16 mouse cellular contexts compared by ENCODE assay signal in the genomic region with DNA sequence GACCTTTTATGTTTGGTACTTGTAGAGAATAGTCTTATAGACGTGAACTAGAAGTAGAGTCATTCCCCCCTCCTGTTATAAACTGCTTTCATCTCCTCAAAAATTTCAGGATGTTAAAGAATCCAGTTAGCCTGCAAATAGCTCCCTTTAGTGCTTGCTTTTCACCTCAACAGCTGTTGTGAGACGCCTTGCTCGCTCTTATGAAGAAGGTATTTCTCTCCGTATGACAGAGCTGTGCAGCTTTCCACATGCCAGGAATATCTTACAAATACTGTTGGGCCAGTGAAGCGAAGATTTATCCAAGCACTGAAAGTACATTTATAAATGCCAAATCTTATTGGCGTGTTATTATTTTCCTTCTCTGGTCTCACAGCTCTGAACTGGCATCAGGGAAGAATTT.
"Had no signal": no experiment of that assay in that cellular context is flagged by ENCODE, and none has a peak within 500 bp of the region (broad histone marks: within the 10 kb centered on the region; RNA-seq: fewer than 3 reads in every experiment).

No protein-coding gene starts in this region.

- ATAC-seq: inflammation-experienced regulatory T-cells, adult 6 months; intestine, embryonic 16.5 days; midbrain, embryonic 15.5 days had no signal

- H3K27ac ChIP-seq: left cerebral cortex, adult 2 months; liver, embryonic 13.5 days; lung, embryonic 15.5 days; midbrain, embryonic 12.5 days; midbrain, embryonic 15.5 days; neural tube, embryonic 12.5 days; neural tube, embryonic 15.5 days; stomach, postnatal 0 days had no signal

- H3K4me3 ChIP-seq: left cerebral cortex, adult 2 months; liver, embryonic 13.5 days; lung, embryonic 15.5 days; midbrain, embryonic 12.5 days; midbrain, embryonic 15.5 days; neural tube, embryonic 12.5 days; neural tube, embryonic 15.5 days had no signal

- H3K9me3 ChIP-seq: lung, embryonic 15.5 days; midbrain, embryonic 12.5 days; midbrain, embryonic 15.5 days; neural tube, embryonic 12.5 days; neural tube, embryonic 15.5 days had no signal

- H3K4me2 ChIP-seq: liver, embryonic 13.5 days; lung, embryonic 15.5 days; midbrain, embryonic 12.5 days; midbrain, embryonic 15.5 days; neural tube, embryonic 12.5 days; neural tube, embryonic 15.5 days had no signal

- H3K27me3 ChIP-seq: liver, embryonic 13.5 days; lung, embryonic 15.5 days; midbrain, embryonic 12.5 days; midbrain, embryonic 15.5 days; neural tube, embryonic 12.5 days; neural tube, embryonic 15.5 days had no signal

- H3K36me3 ChIP-seq: liver, embryonic 13.5 days; lung, embryonic 15.5 days; midbrain, embryonic 12.5 days; midbrain, embryonic 15.5 days; neural tube, embryonic 12.5 days; neural tube, embryonic 15.5 days had no signal

- DNase-seq: kidney, adult 18-20 months; kidney, postnatal 10 days; kidney, postnatal 36 days; layer of hippocampus, postnatal 36 days; liver, embryonic 13.5 days; right cerebral cortex, adult 18-20 months; thymus, postnatal 25 days had no signal

- H3K9ac ChIP-seq: liver, embryonic 13.5 days; lung, embryonic 15.5 days; midbrain, embryonic 12.5 days; midbrain, embryonic 15.5 days; neural tube, embryonic 12.5 days; neural tube, embryonic 15.5 days had no signal

- H3K4me1 ChIP-seq: liver, embryonic 13.5 days; lung, embryonic 15.5 days; midbrain, embryonic 12.5 days; midbrain, embryonic 15.5 days; neural tube, embryonic 12.5 days; neural tube, embryonic 15.5 days had no signal
